Mouse (Mus musculus) CD4-positive, CD25-positive, alpha-beta regulatory T cell (primary cell): ENCODE measurements around the gene Zfp488. TPM values are rescaled to one million over a fixed set of nuclear protein-coding genes. Genes with fewer than 3 reads are reported as not detected.

Experiments used
- polyA plus RNA-seq: library from polyadenylated mRNA; unstranded; fragments of 100-300 nt; shearing (Covaris generic); gene quantifications from one replicate; pipeline ENCODE4 v1.2.1, GENCODE M21; 2017

Zfp488 gene
- not detected for polyA plus RNA-seq

GRCm38 (mm10) chr14:33978604-33979059, at the start of gene Zfp488:
Gene Zfp488, minus strand, starts transcription at chr14:33978764.

GRCm38 (mm10) chr14:34016381-34016780, 37.8 kb upstream of the Zfp488 start, which contains the start of gene Gm5460:
Gene Gm5460, plus strand, starts transcription at chr14:34016758.

GRCm38 (mm10) chr14:34015063-34015462, 36.5 kb upstream of the Zfp488 start, which contains the start of gene Gm30083:
Gene Gm30083, minus strand, starts transcription at chr14:34015182.

GRCm38 (mm10) chr14:33953761-33954160, 24.8 kb downstream of the Zfp488 start, which contains the start of gene Rbp3:
Gene Rbp3, plus strand, starts transcription at chr14:33954003.

GRCm38 (mm10) chr14:33940739-33941138, 37.8 kb downstream of the Zfp488 start, which contains the start of gene Gdf2:
Gene Gdf2, plus strand, starts transcription at chr14:33941039.

GRCm38 (mm10) chr14:33923168-33924070, 55.1 kb downstream of the Zfp488 start, which contains the start of gene Gdf10:
Gene Gdf10, plus strand, starts transcription at chr14:33923587.

Other genes with a start within 250 kb of the Zfp488 start
- not detected for gene Gdf10, start 55.2 kb downstream of the Zfp488 start, polyA plus RNA-seq
- not detected for gene Gdf2, start 37.7 kb downstream of the Zfp488 start, polyA plus RNA-seq
- gene Rbp3, start 24.8 kb downstream of the Zfp488 start, polyA plus RNA-seq, result not detected
- gene Gm30083, start 36.4 kb upstream of the Zfp488 start, polyA plus RNA-seq, result not detected
- gene Gm5460, start 38.0 kb upstream of the Zfp488 start, polyA plus RNA-seq, result not detected
- gene Antxrl, start 73.9 kb upstream of the Zfp488 start, polyA plus RNA-seq, result not detected
- not detected for gene Anxa8, start 107.2 kb upstream of the Zfp488 start, polyA plus RNA-seq
- not detected for gene A630023A22Rik, start 124.0 kb upstream of the Zfp488 start, polyA plus RNA-seq
- gene Npy4r, start 173.7 kb upstream of the Zfp488 start, polyA plus RNA-seq, result not detected
- 0.02 TPM for gene Gprin2, start 222.9 kb upstream of the Zfp488 start, polyA plus RNA-seq
- 0.19 TPM for gene Syt15, start 240.8 kb upstream of the Zfp488 start, polyA plus RNA-seq